Comparison of ENCODE assay signal across 13 mouse cellular contexts in genomic region chr8:10017231-10017630, GRCm38 (mm10). TPM values are rescaled to one million over a fixed set of nuclear protein-coding genes. Genes with fewer than 3 reads are reported as not detected.
DNase-seq lines count a peak whose midpoint lies in the region; ATAC-seq lines count a peak whose summit lies in the region.
"Had no signal": no experiment of that assay in that cellular context is flagged by ENCODE, and none has a peak within 500 bp of the region (broad histone marks: within the 10 kb centered on the region; RNA-seq: fewer than 3 reads in every experiment).

No protein-coding gene starts in this region.

- no peaks in the 10 kb centered on the region for H3K36me3 ChIP-seq in hindbrain, embryonic 11.5 days (ENCODE audit: control insufficient read depth, insufficient read depth, low read length)
- no peaks in the 10 kb centered on the region for H3K36me3 ChIP-seq in hindbrain, embryonic 16.5 days (ENCODE audit: control insufficient read depth, insufficient read depth, low read length)
- H3K36me3 ChIP-seq: neural tube, embryonic 13.5 days; stomach, embryonic 15.5 days had no signal

- no peaks in the 10 kb centered on the region for H3K27me3 ChIP-seq in hindbrain, embryonic 11.5 days (ENCODE audit: control insufficient read depth, insufficient read depth, low read length)
- no peaks in the 10 kb centered on the region for H3K27me3 ChIP-seq in hindbrain, embryonic 16.5 days (replicated peaks; ENCODE audit: control insufficient read depth, insufficient read depth, low read length)
- H3K27me3 ChIP-seq: stomach, embryonic 15.5 days had no signal

- H3K9me3 ChIP-seq in hindbrain, embryonic 11.5 days (ENCODE audit: control insufficient read depth, low read length) = no peaks in the 10 kb centered on the region
- H3K9me3 ChIP-seq in hindbrain, embryonic 16.5 days (ENCODE audit: control insufficient read depth, low read length) = no peaks in the 10 kb centered on the region
- H3K9me3 ChIP-seq: neural tube, embryonic 13.5 days; stomach, embryonic 15.5 days had no signal

- H3K4me2 ChIP-seq in hindbrain, embryonic 11.5 days (replicated peaks; ENCODE audit: low read depth, low read length) = no peak overlapping the region
- H3K4me2 ChIP-seq in hindbrain, embryonic 16.5 days (ENCODE audit: low read length) = no peak overlapping the region
- H3K4me2 ChIP-seq: neural tube, embryonic 13.5 days; stomach, embryonic 15.5 days had no signal

- H3K9ac ChIP-seq in hindbrain, embryonic 11.5 days (ENCODE audit: low read depth, low read length) = no peak overlapping the region
- no peak overlapping the region for H3K9ac ChIP-seq in hindbrain, embryonic 16.5 days (ENCODE audit: low read depth, low read length)
- H3K9ac ChIP-seq: neural tube, embryonic 13.5 days; stomach, embryonic 15.5 days had no signal

- no peak for ATAC-seq in hindbrain, embryonic 11.5 days (ENCODE audit: low FRiP score)
- ATAC-seq in hindbrain, embryonic 16.5 days = no peak
- ATAC-seq: inflammation-experienced regulatory T-cells, adult 6 months had no signal

- H3K4me1 ChIP-seq in hindbrain, embryonic 11.5 days (replicated peaks; ENCODE audit: control insufficient read depth, insufficient read depth, low read length) = no peaks in the 10 kb centered on the region
- no peaks in the 10 kb centered on the region for H3K4me1 ChIP-seq in hindbrain, embryonic 16.5 days (ENCODE audit: control insufficient read depth, insufficient read depth, low read depth, low read length)
- H3K4me1 ChIP-seq: stomach, embryonic 15.5 days had no signal

- 95% methylated on average over 3 of the region's 3 CpGs for WGBS in hindbrain, embryonic 11.5 days
- 56% methylated on average over 3 of the region's 3 CpGs for WGBS in hindbrain, embryonic 16.5 days

- no peak overlapping the region for H3K4me3 ChIP-seq in hindbrain, embryonic 11.5 days (ENCODE audit: low read depth, low read length)
- no peak overlapping the region for H3K4me3 ChIP-seq in hindbrain, embryonic 16.5 days (ENCODE audit: low read length)
- H3K4me3 ChIP-seq: neural tube, embryonic 13.5 days; stomach, embryonic 15.5 days had no signal

- peak; percentile 30 for DNase-seq in adrenal gland, postnatal 25 days
- DNase-seq in adrenal gland, postnatal 4 days (ENCODE audit: low spot score in 2 of 2) = no peak
- DNase-seq in hindbrain, embryonic 11.5 days (ENCODE audit: low spot score) = peak; percentile 11
- DNase-seq in right cerebral cortex, adult 18-20 months = peak; percentile 17
- DNase-seq in right cerebral cortex, postnatal 25 days = no peak
- no peak for DNase-seq in urinary bladder, adult 18-20 months (ENCODE audit: low spot score in 2 of 2)
- no peak for DNase-seq in adipocyte (ENCODE audit: low spot score)

- no peak overlapping the region for H3K27ac ChIP-seq in hindbrain, embryonic 11.5 days (ENCODE audit: low read depth, low read length)
- no peak overlapping the region for H3K27ac ChIP-seq in hindbrain, embryonic 16.5 days (ENCODE audit: low read depth, low read length)
- H3K27ac ChIP-seq: macrophage; neural tube, embryonic 13.5 days; stomach, embryonic 15.5 days had no signal

RNA-seq across cellular contexts. Expression of gene Tnfsf13b, which starts 11.0 kb away (rescaled TPM):
- 3.7 and 5.0 TPM in 2 replicates for total RNA-seq in adrenal gland, postnatal 25 days (2021)
- 1 to 10 TPM; 6.6 to 7.7 TPM for total RNA-seq in adrenal gland, postnatal 4 days (2021)
- 0.36 and 0.47 TPM in 2 replicates for polyA plus RNA-seq in hindbrain, embryonic 11.5 days (2014; fragmentation: Nextera tagmentation; extraction: Ambion mirVana)
- 0.22 and 0.61 TPM in 2 replicates for polyA plus RNA-seq in hindbrain, embryonic 16.5 days (2015; fragmentation: Nextera tagmentation; extraction: Ambion mirVana)
- total RNA-seq: common myeloid progenitor, adult 5-6 weeks had no signal

RNA-seq across cellular contexts. Expression of gene Abhd13, which starts 39.7 kb away (rescaled TPM):
- 23.1 and 23.4 TPM in 2 replicates for total RNA-seq in adrenal gland, postnatal 25 days (2021)
- 10 to 100 TPM; 22.0 TPM for total RNA-seq in adrenal gland, postnatal 4 days (2021)
- polyA plus RNA-seq in hindbrain, embryonic 11.5 days (2014; fragmentation: Nextera tagmentation; extraction: Ambion mirVana) = 19.8 and 21.0 TPM in 2 replicates
- polyA plus RNA-seq in hindbrain, embryonic 16.5 days (2015; fragmentation: Nextera tagmentation; extraction: Ambion mirVana) = 12.6 and 13.7 TPM in 2 replicates

RNA-seq across cellular contexts. Expression of gene Lig4, which starts 39.7 kb away (rescaled TPM):
- total RNA-seq in adrenal gland, postnatal 25 days (2021) = 8.1 and 8.8 TPM in 2 replicates
- total RNA-seq in adrenal gland, postnatal 4 days (2021) = 1 to 10 TPM; 4.2 to 5.3 TPM
- 10.6 and 11.4 TPM in 2 replicates for polyA plus RNA-seq in hindbrain, embryonic 11.5 days (2014; fragmentation: Nextera tagmentation; extraction: Ambion mirVana)
- polyA plus RNA-seq in hindbrain, embryonic 16.5 days (2015; fragmentation: Nextera tagmentation; extraction: Ambion mirVana) = 10.3 and 12.0 TPM in 2 replicates

Comparison
In these comparisons a context has a peak if more than half of its experiments do, and no peak if none do; other contexts are left out.
1. DNase-seq: peak in adrenal gland, postnatal 25 days (single experiment), hindbrain, embryonic 11.5 days (single experiment) and right cerebral cortex, adult 18-20 months (single experiment); none in adrenal gland, postnatal 4 days (0 of 2), right cerebral cortex, postnatal 25 days (single experiment), urinary bladder, adult 18-20 months (0 of 2) and adipocyte (single experiment).